Mouse (Mus musculus): ENCODE data around the gene Pcx. TPM values are rescaled to one million over a fixed set of nuclear protein-coding genes. Genes with fewer than 3 reads are reported as not detected.

Gene Pcx
- total RNA-seq, 4 experiments from 2014 or later, result 351 to 737 (median 517) TPM

DNA sequence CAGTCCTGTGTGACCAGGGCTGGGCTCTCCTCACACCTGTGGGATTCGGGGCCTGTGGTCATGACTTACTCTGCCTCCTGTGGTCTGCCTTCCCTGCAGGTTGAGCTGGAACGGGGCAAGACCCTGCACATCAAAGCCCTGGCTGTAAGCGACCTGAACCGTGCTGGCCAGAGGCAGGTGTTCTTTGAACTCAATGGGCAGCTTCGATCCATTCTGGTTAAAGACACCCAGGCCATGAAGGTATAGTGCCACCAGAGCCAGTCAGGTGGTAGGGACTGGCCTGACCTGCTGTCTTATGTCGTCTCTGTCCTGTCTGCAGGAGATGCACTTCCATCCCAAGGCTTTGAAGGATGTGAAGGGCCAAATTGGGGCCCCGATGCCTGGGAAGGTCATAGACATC, 110.4 kb downstream of the Pcx start:
- no peak for DNase-seq

DNA sequence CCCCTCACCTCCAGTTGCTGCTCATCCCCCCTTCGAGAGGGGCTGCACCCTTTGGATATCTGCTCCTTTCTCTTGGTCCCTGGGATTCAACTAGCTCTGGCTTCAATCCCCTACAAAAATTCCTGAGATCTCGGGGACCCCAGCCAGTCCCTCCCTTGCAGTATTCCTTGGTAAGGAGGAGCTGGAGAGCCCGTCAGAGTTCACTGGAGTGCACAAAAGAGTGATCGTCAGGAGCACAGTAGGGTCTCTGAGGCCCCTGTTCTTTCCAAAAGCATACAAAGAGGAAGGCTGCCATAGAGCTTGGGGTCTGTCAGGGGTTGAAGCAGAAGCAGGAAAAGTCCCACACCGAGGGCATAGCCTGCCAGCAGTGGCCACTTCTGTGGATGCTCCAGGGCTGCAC, 112.5 kb downstream of the Pcx start:
- DNase-seq, result no peak

DNA sequence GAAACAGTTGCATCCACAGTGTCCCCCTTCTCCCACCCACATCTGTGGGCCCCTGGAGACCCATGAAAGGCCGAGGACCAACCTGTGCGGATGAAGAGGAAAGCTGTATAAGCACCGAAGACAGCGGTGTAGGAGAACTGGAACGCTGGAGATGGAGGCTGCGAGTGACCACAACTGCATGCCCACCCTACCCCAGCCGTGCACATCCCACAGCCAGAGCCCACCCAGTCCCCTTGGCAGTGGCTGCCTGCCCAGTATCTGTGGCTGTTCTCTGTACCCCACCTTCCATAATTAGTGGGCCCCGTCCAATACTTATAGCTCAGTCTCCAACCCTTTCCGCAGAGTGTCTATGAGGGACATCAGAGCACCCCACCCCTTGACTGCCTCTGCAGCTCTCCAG, 113.1 kb downstream of the Pcx start:
- DNase-seq, result no peak

DNA sequence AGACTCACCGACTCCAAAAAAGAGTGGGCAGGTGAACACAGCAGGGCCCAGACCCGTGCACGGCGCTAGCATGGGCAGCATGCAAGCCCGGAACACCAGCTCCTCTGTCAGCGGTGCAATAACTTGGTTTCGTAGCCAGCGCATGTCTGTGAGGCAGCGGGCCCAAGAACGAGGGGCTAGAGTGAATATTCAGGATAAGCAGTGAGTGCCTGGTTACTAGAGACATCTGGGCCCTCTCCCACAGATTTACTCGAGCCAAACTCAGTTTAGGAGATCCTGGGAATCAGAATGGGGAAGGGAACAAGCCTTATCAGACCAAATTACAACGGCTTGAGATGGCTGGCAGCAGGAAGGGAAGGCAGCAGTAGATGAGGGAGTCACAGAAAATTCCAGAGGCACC, 113.7 kb downstream of the Pcx start:
- DNase-seq, result no peak

DNA sequence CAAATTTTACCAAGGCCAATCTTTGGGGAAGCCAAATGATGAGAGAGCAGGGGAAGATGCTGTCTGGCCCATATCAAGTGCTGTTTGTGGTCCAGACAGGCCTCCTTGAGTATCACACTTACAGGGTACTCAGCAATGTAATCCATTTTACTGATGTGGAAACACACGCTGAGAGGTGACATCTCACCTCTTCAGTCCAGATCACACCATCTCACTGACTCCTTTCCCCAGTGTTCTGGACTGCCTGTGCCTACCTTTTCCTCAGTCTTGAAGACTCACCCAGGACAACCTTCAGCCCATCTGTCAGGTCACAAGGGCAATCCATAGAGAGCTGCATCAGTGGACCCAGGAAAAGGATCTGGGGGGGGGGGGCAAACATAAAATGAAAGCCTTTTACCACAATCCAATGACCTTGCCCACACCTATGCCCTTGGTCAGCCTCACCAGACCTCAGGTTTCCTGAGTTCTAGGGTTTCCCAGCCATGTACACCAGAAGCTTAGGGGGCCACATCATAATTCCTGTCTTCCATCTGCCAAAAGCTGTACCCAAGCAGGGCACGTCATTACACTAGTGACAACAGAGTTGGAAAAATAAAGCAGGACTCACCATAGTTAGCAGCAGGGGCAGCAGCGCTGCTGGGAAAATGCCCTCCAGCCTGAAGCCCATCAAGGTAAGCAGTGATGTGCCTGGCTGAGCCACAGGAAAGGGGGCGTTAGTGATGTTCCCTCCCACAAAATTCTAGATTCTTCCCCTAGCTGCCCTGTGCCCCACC, 114.3 kb downstream of the Pcx start:
- DNase-seq, result no peak

DNA sequence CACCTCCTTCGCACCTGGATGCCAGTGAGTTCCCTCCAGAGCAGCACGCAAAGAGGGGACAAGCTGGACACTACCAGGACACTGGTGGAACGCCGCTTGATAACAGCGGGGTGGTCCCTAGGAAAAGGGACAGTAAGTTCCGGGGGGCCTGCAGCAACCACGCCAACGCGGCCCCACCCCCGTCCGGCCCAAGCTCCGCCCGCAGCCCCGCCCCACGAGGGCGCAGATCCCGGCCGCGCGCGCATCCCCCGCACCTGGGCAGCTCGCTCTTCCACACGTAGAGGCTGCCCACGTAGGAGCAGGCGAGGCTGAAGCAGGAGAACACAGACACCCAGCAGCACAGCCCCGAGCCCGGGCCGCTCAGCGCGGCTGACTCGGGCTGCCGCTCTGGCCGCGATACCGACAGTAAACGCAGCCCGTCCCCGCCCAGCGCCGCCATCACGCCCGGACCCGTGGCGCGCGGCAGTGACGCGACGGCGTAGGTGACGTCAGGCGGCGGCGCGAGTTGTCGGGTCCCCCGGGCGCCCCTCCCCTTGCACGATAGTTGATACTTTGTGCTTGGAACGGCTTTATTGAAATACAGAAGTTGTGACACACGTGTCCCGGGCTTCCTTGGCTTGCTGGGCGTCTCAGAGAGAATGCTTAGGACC, 115.0 kb downstream of the Pcx start, which contains the start of gene Rce1:
Gene Rce1, minus strand, starts transcription at position 463 of the 650 bp plus-strand sequence.
- peak; percentile 82 for DNase-seq

DNA sequence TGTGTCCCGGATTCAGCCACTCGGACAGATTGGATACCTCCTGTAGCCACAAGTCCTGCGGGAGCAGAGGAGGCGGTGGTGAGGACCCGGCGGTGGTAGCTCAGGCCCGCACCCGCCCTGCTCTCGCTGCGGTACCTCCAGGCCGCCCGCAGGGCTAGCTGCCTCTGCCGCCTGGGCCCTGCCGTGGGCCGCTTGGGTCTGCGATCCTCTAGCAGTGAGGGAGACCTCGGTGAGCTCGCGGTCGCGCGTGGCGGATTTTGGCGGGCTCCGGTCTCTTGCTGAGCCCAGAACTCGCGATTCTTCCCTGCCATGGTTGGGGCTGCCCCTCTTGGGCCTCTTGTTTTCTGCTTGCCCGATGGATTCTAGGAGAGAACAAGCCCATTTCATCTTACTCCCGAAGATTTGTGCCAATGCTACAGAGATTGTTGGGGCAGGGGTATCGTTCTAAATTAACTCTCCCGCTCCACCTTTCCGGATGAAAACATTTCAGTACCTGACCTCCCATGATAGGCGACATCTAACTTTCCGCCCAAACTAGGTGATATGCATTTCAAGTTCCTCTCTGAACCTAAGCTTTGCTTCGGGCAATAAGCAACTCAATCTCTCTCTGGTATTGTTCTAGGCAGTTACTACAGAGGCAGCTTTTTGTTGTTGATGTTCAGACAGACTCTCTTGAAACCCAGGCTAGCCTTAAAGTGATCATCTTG, 115.7 kb downstream of the Pcx start:
- no peak for DNase-seq

DNA sequence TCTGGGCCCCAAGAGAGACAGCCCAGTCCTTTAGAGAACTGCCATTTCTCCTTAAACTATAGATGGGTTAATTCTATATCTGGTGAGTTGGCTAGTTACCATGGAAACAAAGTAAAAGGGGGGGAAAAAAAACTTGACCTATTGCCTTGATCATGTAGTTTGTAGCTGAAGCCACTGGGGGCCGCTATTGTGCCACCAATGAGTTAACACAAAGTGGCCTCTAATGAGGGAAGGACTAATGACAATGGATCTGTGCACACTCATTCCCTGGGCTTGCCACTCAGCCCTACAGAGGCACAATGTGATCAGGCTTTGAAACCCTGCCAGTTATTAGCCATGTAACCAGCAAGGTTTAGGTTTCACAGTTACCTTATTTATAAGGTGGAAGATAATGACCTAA, 118.5 kb downstream of the Pcx start:
- no peak for DNase-seq

DNA sequence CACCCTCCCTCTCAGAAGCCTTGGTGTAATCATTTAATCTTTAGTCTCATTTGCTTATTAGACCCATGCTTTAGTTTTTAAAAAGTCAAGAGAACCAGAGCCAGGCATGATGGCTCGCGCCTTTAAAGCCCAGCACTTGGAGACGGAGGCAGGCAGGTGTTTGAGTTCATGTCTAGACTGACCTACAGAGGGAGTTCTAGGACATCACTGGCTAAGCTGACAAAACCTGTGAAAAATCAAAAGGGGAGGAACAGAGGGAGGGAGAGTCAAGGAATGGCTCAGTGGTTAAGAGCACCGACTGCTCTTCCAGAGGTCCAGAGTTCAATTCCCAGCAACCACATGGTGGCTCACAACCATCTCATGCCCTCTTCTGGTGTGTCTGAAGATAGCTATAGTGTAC, 125.7 kb downstream of the Pcx start:
- DNase-seq, result no peak

DNA sequence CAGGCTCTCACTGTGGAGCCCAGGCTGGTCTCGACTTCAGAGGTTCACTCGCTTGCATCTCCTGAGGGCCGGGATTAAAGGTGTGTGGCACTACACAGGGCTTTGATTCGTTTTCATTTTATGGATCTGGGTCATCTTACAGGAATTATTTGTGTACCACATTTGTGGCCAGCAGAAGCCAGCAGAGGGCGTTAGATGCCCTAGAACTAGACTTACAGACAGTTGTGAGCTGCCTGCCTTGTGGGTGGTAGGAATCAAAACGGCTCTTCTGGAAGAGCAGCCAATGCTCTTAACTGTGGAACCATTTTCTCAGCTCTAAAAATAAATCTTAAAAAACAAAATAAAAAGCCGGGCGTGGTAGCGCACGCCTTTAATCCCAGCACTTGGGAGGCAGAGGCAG, 134.0 kb downstream of the Pcx start:
- peak; percentile 14 for DNase-seq

DNA sequence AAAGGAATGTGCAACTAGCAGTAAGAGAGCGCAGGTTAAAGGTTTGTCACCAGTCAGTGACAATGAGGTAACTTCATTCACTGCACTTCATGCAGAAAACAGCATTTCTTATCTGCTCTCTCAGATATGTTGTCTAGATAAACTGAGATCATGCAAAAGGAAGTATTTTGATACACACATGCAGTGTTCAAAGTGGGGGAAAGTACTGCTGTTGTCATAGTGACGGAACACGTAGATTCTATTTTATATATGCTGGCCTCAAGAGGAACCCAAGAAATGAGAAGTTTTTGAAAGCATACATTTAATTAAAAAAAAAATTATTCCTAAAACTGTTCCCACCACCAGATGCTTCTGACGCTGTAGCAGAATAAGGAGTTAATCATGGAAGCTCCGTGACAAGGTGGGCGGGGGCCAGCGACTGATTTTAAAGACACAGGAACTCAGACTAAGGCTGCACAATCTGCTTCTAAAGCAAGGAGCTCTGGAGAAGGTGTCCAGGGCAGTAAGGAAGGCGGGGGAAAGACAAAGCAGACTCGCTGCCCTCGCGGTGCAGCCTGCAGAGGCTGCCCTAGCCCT, 136.7 kb downstream of the Pcx start:
- no peak for DNase-seq

DNA sequence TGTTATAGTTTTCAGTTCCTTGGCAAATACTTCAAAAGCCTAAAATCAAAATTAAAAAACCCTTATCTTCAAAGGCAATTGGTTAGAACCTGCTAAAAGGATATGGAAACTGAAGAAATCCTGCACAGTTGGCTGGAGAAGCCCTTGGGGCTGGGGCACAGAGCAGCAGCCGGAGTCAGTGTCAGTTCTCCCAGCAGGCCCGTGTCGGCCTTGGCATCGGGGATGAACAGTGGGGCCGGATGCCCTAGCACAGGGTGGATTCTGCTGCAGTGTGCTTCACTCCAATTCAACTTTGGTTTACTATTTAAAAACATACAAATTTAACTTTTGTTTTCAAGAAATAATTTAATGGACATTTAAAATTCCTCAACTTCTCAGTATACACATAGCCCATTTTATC, 147.9 kb downstream of the Pcx start:
- DNase-seq, result no peak

DNA sequence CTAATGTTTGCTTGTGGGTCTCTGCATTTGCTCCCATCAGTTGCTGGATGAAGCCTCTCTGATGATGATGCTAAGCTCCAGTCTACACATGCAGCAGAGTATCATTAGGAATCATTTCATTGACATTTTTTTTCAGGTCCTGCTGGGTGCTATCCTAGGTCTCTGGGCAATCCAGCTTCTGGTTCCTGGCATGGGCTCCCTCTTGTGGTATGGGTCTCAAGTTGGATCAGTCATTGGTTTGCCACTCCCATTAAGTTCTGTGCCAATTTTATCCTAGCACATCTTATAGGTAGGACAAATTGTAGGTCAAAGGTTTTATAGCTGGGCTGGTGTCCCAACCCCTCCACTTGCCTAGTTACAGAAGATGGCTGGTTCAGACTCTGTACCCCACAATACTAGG, 156.5 kb downstream of the Pcx start:
- no peak for DNase-seq

DNA sequence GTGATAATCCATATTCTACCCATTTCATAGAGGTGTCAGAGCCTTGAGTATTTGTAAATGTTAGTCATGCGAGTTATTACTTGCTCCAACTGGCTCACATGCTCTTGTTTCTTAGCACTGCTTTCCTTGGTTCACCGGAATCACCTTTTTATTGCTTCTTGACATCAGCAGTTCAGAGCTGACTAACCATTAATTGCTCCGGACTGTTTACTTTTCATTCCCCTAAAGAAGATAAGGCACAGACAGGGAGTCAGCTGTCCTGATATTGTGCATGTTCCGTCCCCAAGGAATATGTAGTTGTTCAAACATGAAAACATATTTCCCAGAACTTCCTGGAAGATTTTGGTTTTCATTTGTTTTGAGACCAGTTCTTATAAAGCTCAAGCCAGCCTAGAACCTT, 160.5 kb downstream of the Pcx start:
- DNase-seq, result no peak

Small RNA genes lying within 50 kb of the gene (microRNA-seq; reads per million reads assigned to microRNA genes)
- 0.84 to 1.1 reads per million in 2 experiments for gene Mir6986

Other genes with a start within 250 kb of the Pcx start
- 10 to 100 TPM; 30.8 to 55.1 (median 46.6) TPM for gene Ssh3, start 241.3 kb upstream of the Pcx start, total RNA-seq (2022)
- 10 to 100 TPM in 1 of 4 experiments, 1 to 10 TPM in 3; 4.3 to 10.6 (median 6.8) TPM for gene Ankrd13d, start 227.3 kb upstream of the Pcx start, total RNA-seq (2022)
- gene Grk2, start 204.2 kb upstream of the Pcx start, total RNA-seq (2022), result 10 to 100 TPM; 42.3 to 71.6 (median 53.0) TPM
- gene Kdm2a, start 112.2 kb upstream of the Pcx start, total RNA-seq (2022), result 100 to 1,000 TPM in 3 of 4 experiments, 10 to 100 TPM in 1; 88.6 to 150 (median 124) TPM
- gene Rhod, start 71.0 kb upstream of the Pcx start, total RNA-seq (2022), result 10 to 100 TPM; 29.8 to 48.0 (median 39.3) TPM
- 10 to 100 TPM; 60.5 to 90.4 (median 73.7) TPM for gene Syt12, start 33.0 kb upstream of the Pcx start, total RNA-seq (2022)
- gene 2010003K11Rik, start 11.9 kb upstream of the Pcx start, total RNA-seq (2022), result 10 to 100 TPM; 12.2 to 22.5 (median 20.2) TPM
- 1 to 10 TPM; 3.9 to 9.3 (median 6.5) TPM for gene Lrfn4, start 105.2 kb downstream of the Pcx start, total RNA-seq (2022)
- gene Rce1, start 115.2 kb downstream of the Pcx start, total RNA-seq (2022), result 10 to 100 TPM; 34.0 to 47.7 (median 38.9) TPM
- gene Gm960, start 188.2 kb downstream of the Pcx start, total RNA-seq (2022), result 1 to 10 TPM in 1 of 4 experiments, under 1 TPM in 2, not detected in 1; 0.67 to 1.0 (median 0.94) TPM
- gene Sptbn2, start 200.7 kb downstream of the Pcx start, total RNA-seq (2022), result 1 to 10 TPM in 3 of 4 experiments, under 1 TPM in 1; 0.99 to 3.5 (median 1.6) TPM
- 10 to 100 TPM; 14.3 to 16.5 (median 16.1) TPM for gene Rbm4b, start 246.0 kb downstream of the Pcx start, total RNA-seq (2022)